Mouse (Mus musculus) brain, embryonic 14.5 days (tissue): ENCODE measurements around the gene Wdr45.

Experiments used
- CTCF ChIP-seq: fragments of 200-500 bp; IDR thresholded peaks from 2 replicates; pipeline ENCODE4 v1.5.1; 2012; ENCODE audit warnings: inconsistent platforms, mild to moderate bottlenecking, moderate library complexity, borderline replicate concordance; ENCODE audit not compliant: insufficient read depth, insufficient read length; ENCODE audit errors: extremely low read depth
- POLR2A ChIP-seq: fragments of 200-500 bp; IDR thresholded peaks from 2 replicates; pipeline ENCODE4 v1.6.1; 2012; ENCODE audit warnings: mild to moderate bottlenecking, inconsistent platforms, borderline replicate concordance; ENCODE audit not compliant: poor library complexity, insufficient read depth, insufficient read length, severe bottlenecking; ENCODE audit errors: extremely low read depth

GRCm38 (mm10) chrX:7722691-7723090 lies 8.6 kb downstream of the Wdr45 start:
- TF ChIP-seq CTCF = no peak
- no peak for TF ChIP-seq POLR2A
